Mouse (Mus musculus) heart, postnatal 14 days (tissue): Measurements from ENCODE around the gene Eml3. TPM values are rescaled to one million over a fixed set of nuclear protein-coding genes. Genes with fewer than 3 reads are reported as not detected.
"Not testable (repeated sequence)": the region's sequence is repeated elsewhere in the genome, so short reads cannot be mapped to it uniquely, and the experiment has no call there.

Source experiments
- DNase-seq, 2 experiments: peaks; one replicate each; pipeline ENCODE4 v3.0.0; 2021 to 2022
- intact Hi-C: fragments of 180-260 bp; cut with DNase I; formaldehyde crosslinking; loops from one replicate; pipeline ENCODE4 v1.15.1; 2025
- total RNA-seq, 2 experiments: library from RNA; stranded (reverse); gene quantifications; 2 replicates each; pipeline ENCODE4 v1.2.3; 2021

Gene Eml3
- total RNA-seq, 2 experiments from 2014 or later: 12.5 to 16.2 TPM

DNA sequence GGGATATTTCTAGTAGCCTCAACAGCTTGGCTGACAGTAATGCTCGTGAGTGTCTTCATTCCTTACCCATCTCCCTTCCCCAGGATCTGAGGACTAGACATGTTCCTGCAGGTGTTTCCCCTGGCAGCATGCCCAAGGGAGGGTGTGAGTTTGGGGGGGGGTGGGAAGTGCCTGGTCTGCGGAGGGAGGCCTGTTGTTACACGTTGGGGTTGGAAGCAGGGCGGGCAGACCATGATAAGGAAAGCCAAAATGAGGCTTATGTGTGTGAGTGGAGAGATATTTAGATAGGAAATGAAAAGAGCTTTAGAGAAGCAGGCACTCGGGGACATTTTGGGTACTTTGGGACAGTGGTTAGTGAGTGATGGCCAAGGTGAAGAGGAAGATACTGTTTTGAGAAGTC is 14.7 kb downstream of the Eml3 start:
- no peak for DNase-seq
- intact Hi-C loops: loop anchor here (5.0 kb wide), 1 partner anchor 57 kb away; the partner anchor contains the start of genes 1810009A15Rik and Gm49416

DNA sequence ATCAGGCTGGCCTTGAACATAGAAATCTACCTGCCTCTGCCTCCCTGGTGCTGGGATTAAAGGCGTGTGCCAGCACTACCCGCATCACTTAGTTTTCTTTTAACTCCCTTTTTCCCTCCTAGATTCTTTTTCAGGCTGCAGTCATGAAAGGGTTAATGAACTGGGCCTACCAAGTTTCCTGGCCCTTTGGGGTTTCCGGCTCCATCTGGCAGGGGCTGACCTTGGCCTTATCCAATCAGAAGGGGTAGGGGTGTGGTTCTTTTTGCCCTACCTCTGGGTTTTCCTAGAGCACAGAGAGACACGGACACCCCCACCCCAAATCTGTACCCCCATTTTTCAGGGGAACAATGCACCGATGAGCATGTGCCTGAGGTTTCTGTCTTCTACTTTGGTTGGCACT is 15.4 kb downstream of the Eml3 start:
- DNase-seq: peak; percentile 74 to 84
- intact Hi-C loops: loop anchor here (5.0 kb wide), 1 partner anchor 57 kb away; the partner anchor contains the start of genes 1810009A15Rik and Gm49416

DNA sequence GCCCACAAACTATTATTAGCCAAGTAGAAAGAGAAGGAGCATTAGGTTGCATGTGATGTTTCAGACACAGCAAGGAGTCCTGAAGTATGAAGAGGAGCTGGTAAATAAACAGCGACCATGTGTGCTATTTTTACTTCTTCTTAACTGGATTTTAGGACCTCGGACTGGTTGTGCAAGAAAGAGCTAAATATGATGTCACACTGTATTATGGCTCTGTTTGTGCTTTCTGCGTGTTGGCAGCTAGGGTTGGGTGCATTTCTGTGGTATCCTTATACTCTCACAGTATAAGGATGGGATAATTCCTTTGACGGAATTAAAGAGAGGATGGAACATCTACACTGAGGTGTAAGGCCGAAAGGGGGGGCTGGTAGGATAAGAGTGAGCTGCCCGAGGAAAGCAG is 15.9 kb downstream of the Eml3 start:
- intact Hi-C loops: no loop called here
- no peak for DNase-seq

DNA sequence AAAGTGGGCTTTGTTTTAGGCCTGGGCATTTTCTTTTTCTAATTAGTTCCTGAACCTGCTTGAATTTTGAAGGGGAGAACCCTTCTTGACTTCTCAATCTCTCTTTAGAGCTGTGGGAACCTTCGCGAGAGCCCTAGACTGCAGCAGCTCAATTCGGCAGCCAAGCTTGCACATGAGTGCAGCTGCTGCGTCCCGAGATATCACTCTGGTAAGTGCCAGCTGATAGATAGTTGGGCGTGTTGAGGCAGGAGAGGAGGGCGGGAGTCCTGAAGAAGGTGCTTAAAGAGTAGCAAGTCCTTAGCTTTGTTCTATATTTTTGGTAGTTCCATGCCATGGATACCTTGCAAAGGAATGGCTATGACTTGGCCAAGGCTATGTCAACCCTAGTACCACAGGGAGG is 17.6 kb downstream of the Eml3 start:
- DNase-seq: no peak
- intact Hi-C loops: no loop called here

DNA sequence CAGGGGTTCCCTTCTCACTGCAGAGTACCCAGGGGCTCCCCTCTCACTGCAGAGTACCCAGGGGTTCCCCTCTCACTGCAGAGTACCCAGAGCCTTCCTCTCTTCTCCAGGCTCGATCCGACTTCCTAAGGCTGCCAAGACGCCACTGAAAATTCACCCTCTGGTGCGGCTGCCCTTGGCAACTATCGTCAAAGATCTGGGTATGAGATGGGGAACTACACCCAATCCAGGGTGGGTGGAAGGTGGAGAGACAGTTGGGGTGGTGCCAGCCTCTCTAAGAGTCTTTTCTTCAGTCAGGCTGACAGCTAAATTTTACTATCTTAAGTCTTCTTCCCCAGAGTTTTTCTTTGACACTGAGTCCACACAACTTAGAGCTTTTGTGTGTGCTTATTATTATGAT is 20.8 kb downstream of the Eml3 start:
- no peak for DNase-seq
- intact Hi-C loops: no loop called here

DNA sequence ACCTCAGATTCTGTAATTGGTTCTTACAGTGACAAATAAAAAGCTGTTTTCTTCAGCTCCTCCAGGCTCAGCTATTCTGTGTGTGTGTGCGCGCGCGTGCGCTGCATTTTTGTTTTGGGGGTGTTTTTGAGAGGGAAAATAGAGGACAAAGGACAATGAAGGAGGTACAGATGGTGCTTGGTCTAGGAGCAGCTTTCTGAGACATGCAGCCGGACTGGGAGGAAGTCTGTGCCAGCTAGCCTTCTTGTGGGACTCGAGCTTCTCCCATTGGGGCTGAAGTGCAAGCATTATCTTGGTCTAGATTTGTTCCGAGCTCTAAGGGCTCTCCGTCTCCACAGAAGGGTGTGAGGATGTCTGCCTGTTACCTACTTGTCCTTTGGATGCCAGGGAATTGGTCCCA is 22.9 kb downstream of the Eml3 start:
- no peak for DNase-seq
- intact Hi-C loops: no loop called here

DNA sequence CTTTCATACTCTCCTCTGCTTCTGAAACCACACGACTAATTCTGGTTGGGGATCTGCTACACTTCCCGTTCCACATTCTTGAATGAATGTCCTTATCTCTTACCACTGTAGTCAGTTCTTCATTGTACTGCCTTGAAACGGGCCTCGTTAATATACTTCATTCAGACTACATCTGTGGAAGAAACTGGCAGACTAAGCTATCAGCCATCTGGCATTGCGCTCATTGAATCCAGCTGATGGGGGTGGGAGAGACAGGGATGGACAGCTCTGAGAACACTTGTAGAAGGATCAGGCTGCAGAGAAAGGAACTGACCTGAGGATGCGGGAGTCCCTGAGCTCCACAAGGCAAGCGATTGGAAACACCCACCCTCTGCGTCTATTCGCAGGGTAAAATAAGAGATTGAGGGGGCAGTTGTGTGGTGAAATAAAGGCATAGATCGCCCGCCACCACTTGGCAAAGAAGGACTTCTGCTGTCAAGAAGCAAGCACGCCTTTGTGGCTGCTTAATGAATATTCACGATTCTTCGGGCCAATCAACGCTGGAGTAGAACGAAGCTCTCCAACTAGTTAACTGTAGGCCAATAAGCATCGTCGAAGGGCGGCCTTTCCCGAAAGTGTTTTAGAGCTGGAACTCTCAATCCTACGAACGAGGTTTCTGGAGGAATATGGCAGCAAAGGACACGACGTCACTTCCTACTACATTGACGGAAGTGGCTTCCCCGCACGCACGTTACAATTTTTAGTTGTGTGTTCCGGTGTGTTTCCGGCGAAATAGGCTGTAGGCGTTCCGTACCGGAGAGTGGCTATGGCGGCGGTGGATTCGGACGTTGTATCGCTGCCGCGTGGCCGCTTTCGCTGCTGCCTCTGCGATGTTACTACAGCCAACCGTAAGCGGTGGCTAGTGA is 24.0 kb downstream of the Eml3 start, which contains the start of gene Tut1:
Tut1 (plus strand) TSS at position 713 of the 905 bp plus-strand sequence.
- intact Hi-C loops: no loop called here

DNA sequence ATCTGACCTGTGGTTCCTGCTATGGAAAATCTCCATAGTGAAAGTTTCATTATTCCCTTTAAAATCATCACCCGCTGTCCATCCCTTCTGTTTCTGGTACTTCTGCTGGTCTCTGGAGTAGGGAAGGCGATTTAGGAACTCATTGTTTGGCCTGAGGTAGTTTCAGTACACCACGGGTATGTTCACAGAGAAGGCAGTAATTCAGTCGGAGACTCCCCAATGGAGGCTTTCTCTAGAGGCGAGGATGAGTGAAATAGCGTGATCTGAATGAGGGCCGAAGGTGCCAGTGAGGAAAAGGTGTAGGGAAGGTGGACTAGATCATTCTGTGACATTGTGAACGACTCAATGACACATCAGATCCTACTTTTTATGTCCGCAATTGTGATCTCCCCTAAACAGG is 24.8 kb downstream of the Eml3 start:
- no peak for DNase-seq
- intact Hi-C loops: no loop called here

More for the DNA sequence above, 24.0 kb downstream of the Eml3 start, which contains the start of gene Tut1:
- DNase-seq: peak; percentile 85 to 92

DNA sequence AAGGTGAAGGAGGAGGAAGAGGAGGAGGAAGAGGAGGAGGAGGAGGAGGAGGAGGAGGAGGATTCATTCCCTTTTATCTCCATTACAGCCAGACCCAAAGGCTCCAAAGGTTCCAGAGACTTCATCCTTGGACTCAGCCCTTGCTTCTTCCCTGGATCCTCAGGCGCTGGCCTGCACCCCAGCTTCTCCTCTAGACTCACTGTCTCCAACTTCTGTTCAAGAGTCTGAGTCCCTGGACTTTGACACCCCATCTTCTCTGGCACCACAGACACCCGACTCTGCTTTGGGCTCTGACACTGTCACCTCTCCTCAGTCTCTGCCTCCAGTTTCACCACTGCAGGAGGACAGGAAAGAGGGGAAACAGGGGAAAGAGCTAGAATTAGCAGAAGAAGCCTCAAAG is 32.9 kb downstream of the Eml3 start:
- intact Hi-C loops: no loop called here
- no peak for DNase-seq

DNA sequence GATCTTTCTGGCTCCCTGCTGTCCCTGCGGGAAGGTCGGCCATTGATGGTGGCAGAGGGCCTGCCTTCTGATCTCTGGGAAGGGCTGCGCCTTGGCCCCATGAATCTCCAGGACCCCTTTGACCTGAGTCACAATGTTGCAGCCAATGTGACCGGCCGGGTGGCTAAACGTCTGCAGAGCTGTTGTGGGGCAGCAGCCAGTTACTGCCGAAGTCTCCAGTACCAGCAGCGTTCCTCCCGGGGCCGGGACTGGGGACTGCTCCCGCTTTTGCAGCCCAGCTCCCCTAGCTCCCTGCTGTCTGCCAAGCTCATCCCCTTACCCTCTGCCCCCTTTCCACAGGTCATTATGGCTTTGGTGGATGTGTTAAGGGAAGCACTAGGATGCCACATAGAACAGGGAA is 35.7 kb downstream of the Eml3 start:
- no peak for DNase-seq
- intact Hi-C loops: loop anchor here (5.0 kb wide), 1 partner anchor 123 kb away; no protein-coding TSS in a partner anchor

DNA sequence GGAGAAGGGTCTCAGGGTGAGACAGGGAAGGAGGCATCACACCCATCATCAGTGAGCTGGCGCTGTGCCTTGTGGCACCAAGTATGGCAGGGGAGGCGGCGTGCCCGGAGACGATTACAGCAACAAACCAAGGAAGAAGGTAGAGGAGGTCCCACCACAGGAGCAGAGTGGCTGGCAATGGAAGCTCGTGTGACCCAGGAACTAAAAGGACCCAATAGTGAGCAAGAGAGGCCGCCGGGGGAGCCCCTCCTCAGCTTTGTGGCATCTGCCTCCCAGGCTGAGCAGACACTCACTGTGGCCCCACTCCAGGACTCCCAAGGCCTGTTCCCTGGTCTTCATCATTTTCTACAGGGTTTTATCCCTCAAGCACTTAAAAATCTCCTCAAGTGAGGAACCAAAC is 36.4 kb downstream of the Eml3 start:
- DNase-seq: peak in 1 of 2 experiments; percentile 26
- intact Hi-C loops: loop anchor here (5.0 kb wide), 1 partner anchor 123 kb away; no protein-coding TSS in a partner anchor

DNA sequence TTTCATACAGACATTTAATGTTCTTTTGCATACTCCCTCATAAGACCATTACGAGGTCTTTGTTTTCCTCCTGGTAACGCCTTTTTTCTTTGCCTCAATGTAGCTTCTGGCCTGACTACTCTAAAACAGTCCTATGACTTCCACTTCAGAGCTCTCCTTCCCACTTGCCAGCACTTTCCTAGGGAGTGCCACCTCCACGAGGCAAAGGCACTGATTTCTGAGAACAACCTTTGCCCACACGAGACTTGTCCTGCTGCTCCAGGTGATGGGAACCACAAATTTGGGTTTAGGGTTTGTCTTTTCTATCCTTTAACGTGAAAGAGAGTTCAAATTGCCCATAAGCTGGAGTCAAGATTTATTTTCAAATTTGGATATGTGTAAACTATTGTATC is 36.8 kb downstream of the Eml3 start:
- intact Hi-C loops: loop anchor here (5.0 kb wide), 1 partner anchor 124 kb away; no protein-coding TSS in a partner anchor

DNA sequence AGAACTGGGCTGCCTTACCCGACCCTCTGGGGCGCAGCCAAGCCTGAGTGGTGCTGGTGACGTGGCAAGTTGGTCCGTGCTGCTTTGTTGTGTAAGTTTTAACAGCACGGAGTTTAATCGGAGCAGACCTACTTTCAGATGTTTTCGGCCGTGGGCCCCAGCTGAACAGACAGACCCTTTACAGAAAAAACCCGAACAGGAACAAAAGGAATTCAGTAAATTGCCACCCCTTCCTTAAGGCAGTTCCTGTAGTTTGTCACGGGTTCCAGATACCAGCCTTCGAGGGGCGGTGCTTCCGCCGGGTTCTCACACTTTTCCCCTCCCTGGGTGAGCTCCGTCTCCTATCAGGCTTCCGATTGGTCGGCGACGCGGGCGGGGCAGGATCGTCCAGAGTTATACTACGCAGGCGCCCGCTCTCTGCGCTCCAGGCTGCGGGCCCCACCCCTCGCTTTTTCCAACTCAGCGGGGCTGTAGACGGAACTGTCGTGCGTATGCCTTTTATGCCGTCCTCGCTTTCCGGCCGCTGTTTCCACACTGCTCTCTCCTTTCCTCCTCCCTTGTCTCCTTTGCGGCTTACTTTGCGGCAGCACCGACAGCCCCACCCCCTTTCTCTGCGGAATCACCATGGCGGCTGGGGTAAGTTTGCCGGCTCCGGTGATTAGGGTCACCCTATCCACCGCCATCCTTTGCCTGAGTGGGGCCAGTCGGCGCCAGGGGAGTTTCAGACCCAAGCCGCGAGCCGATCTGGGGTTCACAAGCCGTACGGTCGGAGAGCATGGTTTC is 37.4 kb downstream of the Eml3 start, which contains the start of gene Eef1g:
Eef1g (plus strand) TSS at position 452 of the 783 bp plus-strand sequence.
- intact Hi-C loops: loop anchor here (5.0 kb wide), 1 partner anchor 124 kb away; no protein-coding TSS in a partner anchor
- peak; percentile 96 to 98 for DNase-seq

More for the DNA sequence above, 36.8 kb downstream of the Eml3 start:
- peak in 1 of 2 experiments; percentile 21 for DNase-seq

DNA sequence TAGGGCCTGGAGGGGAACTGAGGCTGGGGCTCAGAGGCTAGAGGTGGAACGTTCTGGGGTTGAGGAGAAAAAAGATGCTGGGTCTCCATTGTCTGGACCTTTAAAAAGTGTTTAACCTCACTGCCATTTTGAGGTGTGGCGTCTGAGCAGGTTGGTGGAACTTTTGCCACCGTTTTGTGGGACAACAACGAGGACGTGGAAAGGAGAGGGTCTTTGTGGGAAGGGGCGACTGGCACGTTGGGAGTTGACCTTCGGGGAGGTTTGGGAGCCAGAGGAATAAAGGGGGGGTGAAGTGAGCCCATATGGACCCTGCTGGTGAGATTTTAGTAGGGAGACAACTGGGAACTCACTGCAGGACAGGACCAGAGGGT is 38.0 kb downstream of the Eml3 start:
- intact Hi-C loops: loop anchor here (5.0 kb wide), 1 partner anchor 125 kb away; no protein-coding TSS in a partner anchor
- no peak for DNase-seq

DNA sequence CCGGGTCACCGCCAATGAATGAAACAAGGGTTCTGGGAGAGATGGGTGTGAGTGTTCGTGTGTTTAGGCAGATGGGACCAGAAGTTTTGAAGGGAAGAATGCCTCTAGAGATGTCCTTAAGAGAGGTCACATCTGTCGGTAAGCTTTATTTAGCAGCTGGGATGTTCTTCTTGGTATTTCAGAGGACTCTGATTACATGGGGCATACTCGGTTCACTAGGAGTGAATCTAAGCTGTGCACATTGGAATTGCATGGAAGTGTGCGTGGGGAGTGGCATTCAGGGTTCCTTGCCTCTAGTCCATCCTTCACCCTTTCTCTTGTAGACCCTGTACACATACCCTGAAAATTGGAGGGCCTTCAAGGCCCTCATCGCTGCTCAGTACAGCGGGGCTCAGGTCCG is 38.5 kb downstream of the Eml3 start:
- DNase-seq: no peak
- intact Hi-C loops: loop anchor here (5.0 kb wide), 1 partner anchor 126 kb away; no protein-coding TSS in a partner anchor

DNA sequence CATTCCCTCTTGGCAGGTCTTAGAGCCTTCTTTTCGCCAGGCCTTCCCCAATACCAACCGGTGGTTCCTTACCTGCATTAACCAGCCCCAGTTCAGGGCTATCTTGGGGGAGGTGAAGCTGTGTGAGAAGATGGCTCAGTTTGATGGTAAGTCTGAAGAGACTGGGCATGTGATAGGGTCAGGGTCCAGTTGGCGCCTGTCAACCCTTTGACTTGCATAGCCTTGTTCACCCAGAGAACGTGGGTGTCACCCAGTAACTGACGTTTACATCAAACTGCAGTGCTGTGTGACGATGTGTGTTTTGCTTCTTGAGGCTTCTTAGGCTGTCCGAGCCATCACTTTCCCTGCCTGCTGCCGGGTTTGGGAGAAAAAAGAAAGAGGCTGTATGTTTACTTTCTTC is 43.1 kb downstream of the Eml3 start:
- intact Hi-C loops, DNase-seq: not testable (repeated sequence)

DNA sequence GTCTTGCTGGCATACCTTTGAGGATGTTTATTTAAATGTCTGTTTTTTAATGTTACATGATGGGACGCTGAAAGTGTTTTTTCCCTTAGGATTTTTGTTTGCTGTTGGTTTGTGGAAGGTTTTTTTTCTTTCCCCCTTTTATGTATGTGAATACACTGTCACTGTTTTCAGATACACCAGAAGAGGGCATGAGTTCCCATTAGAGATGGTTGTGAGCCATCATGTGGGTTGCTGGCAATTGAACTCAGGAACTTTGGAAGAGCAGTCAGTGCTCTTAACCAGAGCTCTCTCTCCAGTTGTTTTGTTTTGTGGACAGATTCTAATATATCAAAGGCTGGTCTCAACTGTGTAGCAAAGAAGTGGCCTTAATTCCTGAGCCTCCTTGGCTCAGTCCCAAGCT is 45.3 kb downstream of the Eml3 start:
- intact Hi-C loops: loop anchor here (5.0 kb wide), 1 partner anchor 117 kb away; no protein-coding TSS in a partner anchor
- no peak for DNase-seq

DNA sequence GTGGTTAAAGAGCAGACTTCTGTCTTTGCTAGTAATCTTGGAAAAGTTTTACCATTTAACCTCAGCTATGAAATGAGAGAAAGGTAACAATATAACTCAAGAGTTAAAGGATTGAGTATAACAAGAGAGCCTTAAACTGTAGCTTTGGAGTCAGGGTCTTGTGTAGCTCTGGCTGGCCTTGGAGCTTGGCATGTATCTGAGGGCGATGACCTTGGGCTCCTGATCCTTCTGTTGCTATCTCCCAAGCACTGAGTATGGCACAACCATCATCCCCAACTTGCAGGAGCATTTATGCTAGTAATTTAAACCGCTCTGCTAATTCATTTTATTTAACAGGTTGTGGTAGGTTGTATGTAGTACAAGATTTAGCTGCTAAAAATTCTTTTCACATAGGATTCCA is 46.1 kb downstream of the Eml3 start:
- DNase-seq: no peak
- intact Hi-C loops: loop anchor here (5.0 kb wide), 1 partner anchor 118 kb away; no protein-coding TSS in a partner anchor

DNA sequence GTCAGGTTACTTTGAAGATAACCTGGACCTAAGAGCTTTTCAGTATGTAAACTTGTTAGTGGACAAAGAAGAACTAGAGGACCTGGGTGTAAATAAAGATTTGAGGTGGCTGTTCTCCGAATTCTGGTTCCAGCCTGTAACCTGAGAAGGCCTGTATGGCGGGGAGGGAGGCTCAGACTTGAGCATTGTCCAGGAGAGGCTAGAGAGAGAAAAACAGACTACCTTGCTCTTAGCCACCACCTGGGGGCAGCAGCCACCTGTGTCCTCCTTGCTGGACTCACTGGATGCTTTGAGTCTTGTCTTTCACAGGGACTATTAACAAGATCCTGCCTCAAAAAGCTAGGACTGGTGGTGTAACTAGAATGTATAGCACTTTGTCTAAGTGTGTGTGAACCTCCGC is 47.2 kb downstream of the Eml3 start:
- intact Hi-C loops: loop anchor here (1.0 to 5.0 kb wide), 3 partner anchors 107 to 134 kb away; no protein-coding TSS in a partner anchor
- DNase-seq: peak; percentile 65 to 71

DNA sequence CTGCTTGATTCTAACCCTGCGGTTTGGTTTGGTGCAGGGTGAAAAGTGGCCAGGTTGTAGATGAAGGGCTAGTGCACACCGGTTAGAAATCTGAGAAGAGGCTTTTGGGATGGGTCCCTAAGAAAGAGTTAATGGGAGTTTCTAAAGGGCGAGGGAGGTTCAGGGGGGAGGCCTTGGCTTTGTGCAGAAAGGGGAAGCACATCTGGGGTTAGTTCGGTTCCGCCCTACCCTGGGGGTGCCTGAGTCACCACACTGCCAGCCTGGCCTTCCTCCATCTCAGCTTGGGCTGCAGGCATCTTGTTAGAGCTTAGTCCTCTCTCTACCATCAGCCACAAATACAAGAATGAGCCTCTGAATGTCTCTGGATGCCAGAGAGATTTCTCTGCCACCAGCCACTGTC is 51.4 kb downstream of the Eml3 start:
- DNase-seq: no peak

More for the DNA sequence above, 51.4 kb downstream of the Eml3 start:
- intact Hi-C loops: no loop called here
